Mouse (Mus musculus): Measurements from ENCODE around the gene Kcnc3. TPM values are rescaled to one million over a fixed set of nuclear protein-coding genes. Genes with fewer than 3 reads are reported as not detected.

Kcnc3 gene
- polyA plus RNA-seq, 1 experiment from 2014 or later: 0.97 TPM

DNA sequence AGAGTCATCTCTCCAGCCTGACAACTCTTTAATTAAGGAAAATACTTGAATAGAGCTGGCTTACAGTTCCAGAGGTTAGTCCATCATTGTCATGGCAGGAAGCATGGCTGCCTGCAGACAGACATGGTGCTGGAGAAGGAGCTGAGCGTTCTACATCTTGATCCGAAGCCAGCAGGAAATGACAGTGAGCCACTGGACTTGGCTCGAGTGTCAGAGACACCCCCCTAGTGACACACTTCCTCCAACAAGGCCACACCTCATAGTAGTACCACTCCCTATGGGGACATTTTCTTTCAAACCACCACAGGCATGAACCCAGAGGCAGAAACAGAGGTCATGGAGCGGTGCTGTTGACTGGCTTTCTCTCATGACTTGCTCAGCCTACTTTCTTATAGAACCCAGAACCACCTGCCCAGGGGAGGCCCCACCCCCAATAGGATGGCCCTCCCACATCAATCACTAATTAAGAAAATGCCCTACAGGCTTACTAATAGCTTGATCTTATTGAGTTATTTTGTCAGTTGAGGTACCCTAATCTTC, 6.1 kb upstream of the Kcnc3 start:
- Histone ChIP-seq H3K27ac (ENCODE audit: low read depth) (no peak overlapping the region), H3K36me3 (ENCODE audit: insufficient read depth) (no peaks in the 10 kb centered on the region), H3K4me2 (no peak overlapping the region), H3K4me3 (ENCODE audit: low read depth, low read length) (no peak overlapping the region), H3K27me3 (ENCODE audit: insufficient read depth, low read length) (peaks cover 40% of the 10 kb centered on the region), H3K9me3 (ENCODE audit: low read depth, low read length) (no peaks in the 10 kb centered on the region), H3K4me1 (ENCODE audit: insufficient read depth) (0 out of 2 replicates have a peak, but pooled peaks cover 2% of the 10 kb centered on the region), H3K9ac (no peak overlapping the region)
- ATAC-seq (ENCODE audit: insufficient read depth): no peak
- WGBS: 61% methylated on average over 4 of the region's 4 CpGs
- no peak for TF ChIP-seq CTCF (IDR thresholded peaks at IDR 0.05; ENCODE audit: low read depth)
- no peak for DNase-seq

DNA sequence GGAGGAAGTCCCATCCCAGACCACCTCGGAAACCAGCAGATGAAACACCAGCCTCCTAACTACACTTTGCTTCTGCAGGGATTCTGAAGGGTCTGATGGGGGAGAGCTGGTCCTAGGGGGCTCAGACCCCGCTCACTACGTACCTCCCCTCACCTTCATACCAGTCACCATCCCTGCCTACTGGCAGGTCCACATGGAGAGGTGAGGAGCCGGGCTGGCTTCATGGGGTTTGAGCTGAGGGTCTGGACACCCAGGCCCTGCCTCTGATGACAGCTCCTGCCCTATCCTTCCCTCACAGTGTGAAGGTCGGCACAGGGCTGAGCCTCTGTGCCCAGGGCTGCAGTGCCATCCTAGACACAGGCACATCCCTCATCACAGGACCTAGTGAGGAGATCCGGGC, 5.5 kb upstream of the Kcnc3 start:
- ATAC-seq (ENCODE audit: insufficient read depth) (no peak), DNase-seq (no peak)
- peaks cover 46% of the 10 kb centered on the region for H3K27me3 ChIP-seq (ENCODE audit: insufficient read depth, low read length)
- H3K4me1 ChIP-seq (ENCODE audit: insufficient read depth): 0 out of 2 replicates have a peak, but pooled peaks cover 2% of the 10 kb centered on the region
- no peaks in the 10 kb centered on the region for H3K36me3 ChIP-seq (ENCODE audit: insufficient read depth)
- no peak for TF ChIP-seq CTCF (IDR thresholded peaks at IDR 0.05; ENCODE audit: low read depth)
- 75% methylated on average over 6 of the region's 6 CpGs for WGBS
- no peak overlapping the region for H3K9ac ChIP-seq
- no peak overlapping the region for H3K4me3 ChIP-seq (ENCODE audit: low read depth, low read length)
- no peak overlapping the region for H3K4me2 ChIP-seq
- H3K27ac ChIP-seq (ENCODE audit: low read depth): no peak overlapping the region
- no peaks in the 10 kb centered on the region for H3K9me3 ChIP-seq (ENCODE audit: low read depth, low read length)

DNA sequence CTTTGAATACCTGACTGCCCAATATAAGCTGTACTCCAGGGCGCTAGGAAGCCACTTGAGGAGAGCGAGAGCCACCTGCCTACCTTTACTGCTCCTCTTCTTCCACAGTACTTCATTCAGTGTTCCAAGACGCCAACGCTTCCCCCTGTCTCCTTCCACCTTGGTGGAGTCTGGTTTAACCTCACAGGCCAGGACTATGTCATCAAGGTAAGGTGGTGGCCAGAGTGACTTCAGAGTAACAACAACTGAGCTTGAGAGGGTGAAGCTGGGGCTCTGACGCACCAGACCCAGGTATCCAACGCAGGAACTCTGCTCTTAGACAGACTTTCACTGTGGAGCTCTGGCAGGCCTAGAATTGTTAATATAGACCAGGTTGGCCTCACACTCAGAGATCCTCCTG, 4.9 kb upstream of the Kcnc3 start:
- H3K36me3 ChIP-seq (ENCODE audit: insufficient read depth): no peaks in the 10 kb centered on the region
- 0 out of 2 replicates have a peak, but pooled peaks cover 2% of the 10 kb centered on the region for H3K4me1 ChIP-seq (ENCODE audit: insufficient read depth)
- H3K4me2 ChIP-seq: no peak overlapping the region
- no peak for TF ChIP-seq CTCF (IDR thresholded peaks at IDR 0.05; ENCODE audit: low read depth)
- H3K9ac ChIP-seq: no peak overlapping the region
- no peak for DNase-seq
- peaks cover 52% of the 10 kb centered on the region for H3K27me3 ChIP-seq (ENCODE audit: insufficient read depth, low read length)
- no peak for ATAC-seq (ENCODE audit: insufficient read depth)
- no peak overlapping the region for H3K4me3 ChIP-seq (ENCODE audit: low read depth, low read length)
- H3K27ac ChIP-seq (ENCODE audit: low read depth): no peak overlapping the region
- WGBS: 81% methylated on average over 6 of the region's 6 CpGs
- no peaks in the 10 kb centered on the region for H3K9me3 ChIP-seq (ENCODE audit: low read depth, low read length)

DNA sequence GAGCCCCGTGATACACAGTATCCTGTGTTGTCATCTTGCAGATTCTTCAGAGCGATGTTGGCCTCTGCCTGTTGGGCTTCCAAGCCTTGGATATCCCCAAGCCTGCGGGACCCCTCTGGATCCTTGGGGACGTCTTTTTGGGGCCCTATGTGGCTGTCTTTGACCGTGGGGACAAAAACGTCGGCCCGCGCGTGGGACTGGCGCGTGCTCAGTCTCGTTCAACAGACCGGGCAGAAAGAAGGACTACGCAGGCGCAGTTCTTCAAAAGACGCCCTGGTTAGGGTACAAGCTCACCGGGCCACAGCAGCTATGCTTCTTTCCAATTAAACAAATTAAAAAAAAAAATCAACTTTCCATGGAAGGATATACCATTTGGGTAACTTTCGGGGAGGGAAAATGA, 3.9 kb upstream of the Kcnc3 start:
- H3K27me3 ChIP-seq (ENCODE audit: insufficient read depth, low read length): peaks cover 61% of the 10 kb centered on the region

DNA sequence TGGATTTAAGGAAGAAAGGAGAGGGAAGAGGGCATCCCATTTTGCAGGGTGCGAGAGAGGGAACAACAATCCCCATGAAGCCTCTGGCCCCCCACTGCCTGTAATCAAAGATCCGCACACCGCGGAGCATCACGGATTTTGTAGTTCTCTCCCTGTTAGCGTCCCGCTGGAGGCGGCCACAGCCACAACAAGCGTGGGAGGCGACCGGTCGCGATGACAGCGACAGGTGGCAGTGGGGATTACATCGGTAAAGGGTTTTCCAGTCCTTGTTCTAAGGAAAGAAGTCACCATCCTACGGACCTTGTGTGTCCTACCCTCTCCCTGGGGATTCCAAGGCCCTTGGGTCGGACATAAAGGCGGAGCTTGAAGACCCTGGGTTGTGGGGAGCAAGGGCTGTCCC, 3.5 kb upstream of the Kcnc3 start:
- Histone ChIP-seq H3K36me3 (ENCODE audit: insufficient read depth) (no peaks in the 10 kb centered on the region), H3K9ac (no peak overlapping the region), H3K27ac (ENCODE audit: low read depth) (no peak overlapping the region), H3K4me2 (peak overlapping the region; percentile 53), H3K4me3 (ENCODE audit: low read depth, low read length) (peak overlapping the region; percentile 22), H3K4me1 (ENCODE audit: insufficient read depth) (0 out of 2 replicates have a peak, but pooled peaks cover 2% of the 10 kb centered on the region), H3K9me3 (ENCODE audit: low read depth, low read length) (no peaks in the 10 kb centered on the region), H3K27me3 (ENCODE audit: insufficient read depth, low read length) (peaks cover 65% of the 10 kb centered on the region)
- DNase-seq (peak; percentile 70), ATAC-seq (ENCODE audit: insufficient read depth) (no peak)
- no peak for TF ChIP-seq CTCF (IDR thresholded peaks at IDR 0.05; ENCODE audit: low read depth)
- WGBS: 1% methylated on average over 18 of the region's 18 CpGs

More for the DNA sequence above, 3.9 kb upstream of the Kcnc3 start:
- no peak for TF ChIP-seq CTCF (IDR thresholded peaks at IDR 0.05; ENCODE audit: low read depth)
- ATAC-seq (ENCODE audit: insufficient read depth): no peak
- Histone ChIP-seq H3K4me2 (peak overlapping the region; percentile 53), H3K27ac (ENCODE audit: low read depth) (no peak overlapping the region), H3K4me1 (ENCODE audit: insufficient read depth) (0 out of 2 replicates have a peak, but pooled peaks cover 2% of the 10 kb centered on the region), H3K9me3 (ENCODE audit: low read depth, low read length) (no peaks in the 10 kb centered on the region), H3K36me3 (ENCODE audit: insufficient read depth) (no peaks in the 10 kb centered on the region), H3K4me3 (ENCODE audit: low read depth, low read length) (peak overlapping the region; percentile 22), H3K9ac (no peak overlapping the region)
- peak; percentile 16 for DNase-seq
- 18% methylated on average over 19 of the region's 19 CpGs for WGBS

DNA sequence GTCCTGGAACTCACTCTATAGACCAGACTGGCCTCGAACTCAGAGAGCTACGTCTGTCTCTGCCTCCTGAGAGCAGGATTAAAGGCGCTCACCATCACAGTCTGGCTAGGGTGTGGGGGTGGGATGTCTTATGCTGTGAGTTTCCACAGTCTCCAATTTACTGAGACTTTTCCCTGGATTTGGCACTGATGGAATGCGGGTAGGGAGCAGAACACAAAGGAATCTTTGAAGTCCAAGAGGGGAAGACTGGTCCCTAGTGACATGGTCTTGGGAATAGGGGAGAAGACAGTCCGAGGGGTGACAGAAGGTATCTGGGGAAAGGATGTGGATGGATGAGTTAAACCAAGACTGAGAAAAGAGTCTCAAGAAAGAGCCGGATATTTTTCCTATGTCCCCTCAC, 2.8 kb upstream of the Kcnc3 start:
- H3K9ac ChIP-seq: no peak overlapping the region
- no peaks in the 10 kb centered on the region for H3K4me1 ChIP-seq (ENCODE audit: insufficient read depth)
- 32% methylated on average over 6 of the region's 6 CpGs for whole genome bisulfite sequencing
- TF ChIP-seq CTCF (IDR thresholded peaks at IDR 0.05; ENCODE audit: low read depth): no peak
- H3K4me2 ChIP-seq: peak overlapping the region; percentile 53; the same call in 1 of the 2 replicates
- DNase-seq: no peak
- H3K4me3 ChIP-seq (ENCODE audit: low read depth, low read length): no peak overlapping the region
- H3K27me3 ChIP-seq (ENCODE audit: insufficient read depth, low read length): peaks cover 72% of the 10 kb centered on the region
- H3K27ac ChIP-seq (ENCODE audit: low read depth): no peak overlapping the region
- no peaks in the 10 kb centered on the region for H3K9me3 ChIP-seq (ENCODE audit: low read depth, low read length)
- ATAC-seq (ENCODE audit: insufficient read depth): no peak
- no peaks in the 10 kb centered on the region for H3K36me3 ChIP-seq (ENCODE audit: insufficient read depth)

DNA sequence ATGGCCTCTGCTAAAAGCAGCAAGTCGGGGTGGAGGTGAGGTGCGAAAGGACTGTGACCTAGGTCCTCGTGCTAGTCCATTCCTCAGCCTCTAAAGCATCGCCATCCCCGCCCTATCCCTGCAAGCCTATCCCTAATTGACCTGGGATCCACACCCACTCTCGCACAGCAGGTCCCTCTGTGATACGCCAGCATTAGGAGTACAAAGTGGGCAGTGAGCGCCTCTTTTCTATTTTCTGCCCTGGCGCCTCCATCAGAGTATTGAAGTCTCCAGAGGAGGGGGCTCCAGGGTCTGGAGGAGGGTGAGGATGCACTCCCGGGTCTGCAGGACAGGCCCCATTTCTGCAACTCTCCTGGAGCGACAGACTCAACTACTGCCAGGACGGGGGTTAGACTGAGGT, 2.1 kb upstream of the Kcnc3 start:
- peak overlapping the region; percentile 99 for H3K4me2 ChIP-seq
- no peak for DNase-seq
- H3K27me3 ChIP-seq (ENCODE audit: insufficient read depth, low read length): peaks cover 79% of the 10 kb centered on the region
- H3K36me3 ChIP-seq (ENCODE audit: insufficient read depth): no peaks in the 10 kb centered on the region
- H3K9ac ChIP-seq: no peak overlapping the region
- no peaks in the 10 kb centered on the region for H3K9me3 ChIP-seq (ENCODE audit: low read depth, low read length)
- ATAC-seq (ENCODE audit: insufficient read depth): no peak
- no peaks in the 10 kb centered on the region for H3K4me1 ChIP-seq (ENCODE audit: insufficient read depth)
- peak overlapping the region; percentile 33 for H3K4me3 ChIP-seq (ENCODE audit: low read depth, low read length)
- WGBS: 9% methylated on average over 12 of the region's 12 CpGs
- no peak overlapping the region for H3K27ac ChIP-seq (ENCODE audit: low read depth)
- no peak for TF ChIP-seq CTCF (IDR thresholded peaks at IDR 0.05; ENCODE audit: low read depth)

Data from lung, embryonic 14.5 days (tissue).